Mouse (Mus musculus): ENCODE measurements around the gene Plekhg5. TPM values are rescaled to one million over a fixed set of nuclear protein-coding genes. Genes with fewer than 3 reads are reported as not detected.

The Plekhg5 gene
- polyA plus RNA-seq, 1 experiment from 2014 or later = 3.9 TPM

- DNase-seq (ENCODE audit: low spot score) = no peak
Measured at GRCm38 (mm10) chr4:152125161-152126025, 53.1 kb downstream of the Plekhg5 start.

GRCm38 (mm10) chr4:152126026-152126920 is 54.0 kb downstream of the Plekhg5 start:
- DNase-seq (ENCODE audit: low spot score) = no peak

GRCm38 (mm10) chr4:152127884-152128283 is 55.6 kb downstream of the Plekhg5 start:
- DNase-seq (ENCODE audit: low spot score) = no peak

- no peak for DNase-seq (ENCODE audit: low spot score)
Measured at GRCm38 (mm10) chr4:152128784-152129183, 56.5 kb downstream of the Plekhg5 start.

- no peak for DNase-seq (ENCODE audit: low spot score)
Measured at GRCm38 (mm10) chr4:152129395-152129930, 57.2 kb downstream of the Plekhg5 start.

- no peak for DNase-seq (ENCODE audit: low spot score)
Measured at GRCm38 (mm10) chr4:152130771-152131653, 58.7 kb downstream of the Plekhg5 start.

- DNase-seq (ENCODE audit: low spot score) = no peak
Measured at GRCm38 (mm10) chr4:152131809-152132771, 59.8 kb downstream of the Plekhg5 start.

- no peak for DNase-seq (ENCODE audit: low spot score)
Measured at GRCm38 (mm10) chr4:152132772-152133169, 60.5 kb downstream of the Plekhg5 start.

GRCm38 (mm10) chr4:152133213-152133612 is 60.9 kb downstream of the Plekhg5 start:
- no peak for DNase-seq (ENCODE audit: low spot score)

GRCm38 (mm10) chr4:152134507-152134906 is 62.2 kb downstream of the Plekhg5 start:
- DNase-seq (ENCODE audit: low spot score) = peak; percentile 61

GRCm38 (mm10) chr4:152135363-152135762 is 63.1 kb downstream of the Plekhg5 start:
- no peak for DNase-seq (ENCODE audit: low spot score)

- DNase-seq (ENCODE audit: low spot score) = no peak
Measured at GRCm38 (mm10) chr4:152136112-152136875, 64.0 kb downstream of the Plekhg5 start.

- DNase-seq (ENCODE audit: low spot score) = no peak
Measured at GRCm38 (mm10) chr4:152136876-152137250, 64.6 kb downstream of the Plekhg5 start.

GRCm38 (mm10) chr4:152138497-152139260 is 66.4 kb downstream of the Plekhg5 start:
- peak; percentile 80 for DNase-seq (ENCODE audit: low spot score)

GRCm38 (mm10) chr4:152140441-152140840 is 68.1 kb downstream of the Plekhg5 start:
- no peak for DNase-seq (ENCODE audit: low spot score)

GRCm38 (mm10) chr4:152141521-152142135 is 69.3 kb downstream of the Plekhg5 start:
- DNase-seq (ENCODE audit: low spot score) = no peak

GRCm38 (mm10) chr4:152143632-152144031 is 71.3 kb downstream of the Plekhg5 start:
- no peak for DNase-seq (ENCODE audit: low spot score)

GRCm38 (mm10) chr4:152145473-152145872 is 73.2 kb downstream of the Plekhg5 start:
- DNase-seq (ENCODE audit: low spot score) = no peak

All from thymus, postnatal 0 days (tissue).